Mouse (Mus musculus) lung, embryonic 14.5 days (tissue): ENCODE measurements around the gene Slc35d3. TPM values are rescaled to one million over a fixed set of nuclear protein-coding genes. Genes with fewer than 3 reads are reported as not detected.

Experiments
- ATAC-seq: fragments of 200-750 bp; cut with Nextera tagmentation; 2 replicates; pipeline ENCODE4 v1.8.0; 2017; ENCODE audit warnings: mild to moderate bottlenecking, moderate TSS enrichment, moderate library complexity; ENCODE audit not compliant: insufficient read depth
- DNase-seq: peaks from one replicate; pipeline ENCODE4 v3.0.0-alpha.2; 2015
- H3K27ac ChIP-seq: fragments of 300-500 bp; sonication (generic); 2 replicates; pipeline ENCODE4 v1.5.1; 2014; ENCODE audit warnings: low read depth, mild to moderate bottlenecking, moderate library complexity
- H3K27me3 ChIP-seq: fragments of 300-500 bp; sonication (generic); 2 replicates; pipeline ENCODE4 v1.6.1; 2014; ENCODE audit warnings: low read length, control low read depth; ENCODE audit not compliant: insufficient read depth
- H3K36me3 ChIP-seq: fragments of 300-500 bp; sonication (generic); 2 replicates; pipeline ENCODE4 v1.6.1; 2014; ENCODE audit warnings: control low read depth; ENCODE audit not compliant: insufficient read depth
- H3K4me1 ChIP-seq: fragments of 300-500 bp; sonication (generic); 2 replicates; pipeline ENCODE4 v1.6.1; 2014; ENCODE audit warnings: antibody characterized with exemption, control low read depth; ENCODE audit not compliant: insufficient read depth
- H3K4me2 ChIP-seq: fragments of 300-500 bp; sonication (generic); 2 replicates; pipeline ENCODE4 v1.6.1; 2014; ENCODE audit warnings: mild to moderate bottlenecking
- H3K4me3 ChIP-seq: fragments of 300-500 bp; sonication (generic); 2 replicates; pipeline ENCODE4 v1.5.1; 2014; ENCODE audit warnings: low read depth, low read length
- H3K9ac ChIP-seq: fragments of 300-500 bp; sonication (generic); 2 replicates; pipeline ENCODE4 v1.6.1; 2014
- H3K9me3 ChIP-seq: fragments of 300-500 bp; sonication (generic); 2 replicates; pipeline ENCODE4 v1.6.1; 2016; ENCODE audit warnings: low read depth, low read length, control low read depth
- CTCF ChIP-seq: IDR thresholded peaks from 2 replicates; pipeline ENCODE4 v1.5.1; 2016; ENCODE audit warnings: antibody characterized with exemption, low read depth
- WGBS: fragments of 180-500 bp; shearing (Covaris S2); extraction: QIAGEN DNeasy Blood & Tissue Kit; methylation state at CpG from one replicate; pipeline ENCODE4 v1.1.7; 2014; 5-methylcytosine and 5-hydroxymethylcytosine counted together
- polyA plus RNA-seq: library from polyadenylated mRNA; unstranded; fragments of >200 nt; fragmentation: Nextera tagmentation; extraction: Ambion mirVana; gene quantifications from 2 replicates; pipeline ENCODE4 v1.2.1, GENCODE M21; 2014

Slc35d3 gene
- polyA plus RNA-seq, 1 experiment from 2014 or later: 0.89 TPM

- no peak overlapping the region for H3K27ac ChIP-seq
- no peaks in the 10 kb centered on the region for H3K36me3 ChIP-seq
- ATAC-seq (no peak), DNase-seq (no peak)
- H3K4me3 ChIP-seq: no peak overlapping the region
- no peak for TF ChIP-seq CTCF
- 58% methylated on average over 4 of the region's 4 CpGs for WGBS
- H3K27me3 ChIP-seq: no peaks in the 10 kb centered on the region
- no peak overlapping the region for H3K4me2 ChIP-seq
- H3K9me3 ChIP-seq: no peaks in the 10 kb centered on the region
- no peak overlapping the region for H3K9ac ChIP-seq
- no peaks in the 10 kb centered on the region for H3K4me1 ChIP-seq
Observed at GRCm38 (mm10) chr10:19884409-19884808, 33.1 kb upstream of the Slc35d3 start.

DNA sequence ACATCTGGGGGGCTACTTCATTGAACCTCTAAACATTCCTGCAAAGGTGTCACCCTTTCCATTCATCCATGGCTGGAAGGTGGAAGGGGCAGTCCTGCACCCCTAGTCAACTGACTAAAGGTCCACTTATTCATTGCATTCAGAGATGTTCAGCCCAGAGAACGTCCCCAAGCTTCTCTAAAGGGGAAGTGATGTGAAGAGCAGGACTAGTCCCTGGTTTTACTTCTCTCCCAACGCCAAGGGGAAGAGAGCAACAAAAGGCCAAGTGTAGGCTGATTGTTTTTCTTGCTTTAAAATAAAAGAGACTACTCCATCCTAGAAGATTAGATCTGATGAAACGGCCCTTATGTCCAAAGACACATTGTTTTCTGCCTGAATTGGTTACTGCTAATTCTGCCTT is 29.2 kb upstream of the Slc35d3 start:
- Histone ChIP-seq H3K9ac (no peak overlapping the region), H3K4me1 (no peaks in the 10 kb centered on the region), H3K27ac (no peak overlapping the region), H3K9me3 (no peaks in the 10 kb centered on the region), H3K4me3 (no peak overlapping the region), H3K27me3 (no peaks in the 10 kb centered on the region), H3K4me2 (no peak overlapping the region), H3K36me3 (no peaks in the 10 kb centered on the region)
- ATAC-seq (no peak), DNase-seq (no peak)
- 76% methylated on average over 3 of the region's 3 CpGs for WGBS
- no peak for TF ChIP-seq CTCF

DNA sequence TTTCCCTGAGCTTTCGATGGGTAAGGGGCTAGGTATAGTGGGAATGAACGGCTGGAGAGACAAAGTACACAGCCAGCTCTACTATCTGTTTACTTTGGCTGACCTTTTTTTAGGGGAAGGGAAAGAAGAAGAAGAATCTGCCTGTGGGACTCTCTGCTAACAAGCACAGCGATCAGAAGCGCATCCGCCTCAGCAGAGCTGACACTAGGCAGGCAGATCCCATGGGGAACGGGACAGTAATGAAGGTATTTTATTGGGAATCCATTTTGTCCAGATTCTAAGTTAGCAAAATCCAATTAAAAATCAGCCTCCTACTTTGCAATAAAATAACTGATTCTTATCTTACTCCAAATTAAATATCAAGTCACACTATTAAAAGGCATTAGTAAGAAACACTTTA is 27.9 kb upstream of the Slc35d3 start:
- DNase-seq (no peak), ATAC-seq (no peak)
- H3K4me2 ChIP-seq: no peak overlapping the region
- TF ChIP-seq CTCF: no peak
- H3K9ac ChIP-seq: no peak overlapping the region
- H3K27me3 ChIP-seq: no peaks in the 10 kb centered on the region
- no peak overlapping the region for H3K4me3 ChIP-seq
- H3K36me3 ChIP-seq: no peaks in the 10 kb centered on the region
- H3K4me1 ChIP-seq: no peaks in the 10 kb centered on the region
- 48% methylated on average over 6 of the region's 6 CpGs for WGBS
- H3K9me3 ChIP-seq: no peaks in the 10 kb centered on the region
- no peak overlapping the region for H3K27ac ChIP-seq

GRCm38 (mm10) chr10:19877679-19878078 is 26.4 kb upstream of the Slc35d3 start:
- no peaks in the 10 kb centered on the region for H3K9me3 ChIP-seq
- H3K4me3 ChIP-seq: no peak overlapping the region
- H3K27ac ChIP-seq: no peak overlapping the region
- H3K27me3 ChIP-seq: no peaks in the 10 kb centered on the region
- ATAC-seq (no peak), DNase-seq (no peak)
- no peak overlapping the region for H3K9ac ChIP-seq
- WGBS: 82% methylated on average over 9 of the region's 9 CpGs
- H3K36me3 ChIP-seq: no peaks in the 10 kb centered on the region
- no peaks in the 10 kb centered on the region for H3K4me1 ChIP-seq
- H3K4me2 ChIP-seq: no peak overlapping the region
- TF ChIP-seq CTCF: no peak

DNA sequence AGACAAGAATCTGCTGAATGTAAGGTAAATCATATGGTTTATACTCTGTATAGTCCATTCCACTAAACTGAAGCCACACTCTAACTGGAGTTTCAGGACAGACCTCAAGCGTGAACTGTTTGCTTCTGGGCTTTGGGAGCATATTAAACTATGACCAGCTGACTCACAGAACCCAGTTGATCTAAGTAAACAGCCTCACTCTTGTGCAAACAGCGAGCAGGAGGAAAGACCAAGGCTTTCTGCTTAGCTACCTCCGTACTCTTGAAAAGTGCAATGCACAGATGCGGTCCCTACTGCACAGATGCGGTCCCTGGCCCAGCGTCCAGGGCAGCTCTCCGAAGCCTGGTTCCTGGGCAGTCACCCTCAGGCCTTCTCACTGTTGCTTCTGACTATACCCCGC is 26.0 kb upstream of the Slc35d3 start:
- Histone ChIP-seq H3K27me3 (no peaks in the 10 kb centered on the region), H3K27ac (no peak overlapping the region), H3K4me1 (no peaks in the 10 kb centered on the region), H3K36me3 (no peaks in the 10 kb centered on the region), H3K9ac (no peak overlapping the region), H3K4me2 (no peak overlapping the region), H3K9me3 (no peaks in the 10 kb centered on the region), H3K4me3 (no peak overlapping the region)
- DNase-seq (no peak), ATAC-seq (peak; percentile 31; the same call in 1 of the 2 replicates)
- TF ChIP-seq CTCF: no peak
- 69% methylated on average over 8 of the region's 8 CpGs for WGBS

- Histone ChIP-seq H3K9me3 (no peaks in the 10 kb centered on the region), H3K9ac (no peak overlapping the region), H3K4me3 (no peak overlapping the region), H3K27ac (no peak overlapping the region), H3K4me2 (no peak overlapping the region), H3K36me3 (no peaks in the 10 kb centered on the region), H3K4me1 (no peaks in the 10 kb centered on the region), H3K27me3 (no peaks in the 10 kb centered on the region)
- WGBS: 75% methylated on average over 7 of the region's 7 CpGs
- DNase-seq: no peak
- no peak for ATAC-seq
- no peak for TF ChIP-seq CTCF
Observed at GRCm38 (mm10) chr10:19876669-19877068, 25.4 kb upstream of the Slc35d3 start.

DNA sequence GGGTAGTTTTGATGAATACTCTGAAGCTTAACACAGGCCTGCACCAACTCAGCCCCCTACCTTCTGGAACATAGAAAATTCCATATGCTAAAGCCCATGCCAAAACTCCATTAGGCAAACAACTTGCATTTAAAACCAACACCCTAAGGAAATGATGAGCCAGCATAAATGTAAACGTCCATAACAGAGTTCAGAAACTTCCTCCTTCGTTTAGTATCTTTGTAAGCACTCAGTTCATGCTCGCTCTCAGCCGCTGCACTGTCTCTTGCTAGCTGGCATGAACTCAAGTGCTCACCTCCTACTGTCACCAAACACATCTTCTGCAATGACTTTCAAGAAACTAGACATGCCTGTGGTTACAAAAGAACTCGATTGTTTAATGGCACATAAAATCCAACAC is 24.1 kb upstream of the Slc35d3 start:
- TF ChIP-seq CTCF: no peak
- no peak overlapping the region for H3K4me2 ChIP-seq
- DNase-seq (no peak), ATAC-seq (no peak)
- H3K27me3 ChIP-seq: no peaks in the 10 kb centered on the region
- 71% methylated on average over 5 of the region's 5 CpGs for WGBS
- H3K9me3 ChIP-seq: no peaks in the 10 kb centered on the region
- no peaks in the 10 kb centered on the region for H3K36me3 ChIP-seq
- H3K9ac ChIP-seq: no peak overlapping the region
- H3K27ac ChIP-seq: no peak overlapping the region
- H3K4me3 ChIP-seq: no peak overlapping the region
- H3K4me1 ChIP-seq: no peaks in the 10 kb centered on the region

DNA sequence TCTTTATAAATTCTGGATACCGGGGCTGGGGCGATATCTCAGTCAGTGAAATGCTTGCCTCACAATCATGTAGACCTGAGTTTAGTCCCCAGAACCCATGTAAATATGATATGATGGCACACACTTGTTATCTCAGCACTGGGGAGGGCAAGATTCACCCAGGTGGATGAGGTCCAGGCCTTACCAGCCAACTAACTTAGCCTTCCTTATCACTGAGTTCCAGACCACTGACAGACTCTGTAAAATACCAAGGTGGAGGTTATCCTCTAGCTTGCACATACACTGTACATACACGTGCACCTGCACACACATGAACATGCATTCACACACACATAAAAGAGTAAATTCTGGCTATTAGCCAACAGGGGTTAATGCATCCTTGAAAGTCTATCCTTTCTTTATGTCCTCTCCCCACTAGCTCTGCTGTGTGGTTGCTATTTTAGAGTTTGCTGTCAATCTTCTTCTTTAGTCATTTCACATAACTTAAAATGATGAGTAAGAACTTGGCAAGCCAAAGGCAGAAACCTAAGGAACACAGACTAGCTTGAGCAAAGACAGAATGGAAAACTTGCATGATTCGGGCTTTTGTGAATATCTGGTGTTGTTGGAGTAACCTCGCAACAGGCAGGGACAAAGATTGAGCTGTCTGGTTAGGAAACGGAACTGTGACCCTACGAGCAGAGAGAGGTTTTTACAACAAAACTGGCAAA is 4.5 kb upstream of the Slc35d3 start:
- H3K4me2 ChIP-seq: no peak overlapping the region
- H3K27ac ChIP-seq: no peak overlapping the region
- no peak overlapping the region for H3K9ac ChIP-seq
- H3K27me3 ChIP-seq: peaks cover 28% of the 10 kb centered on the region
- no peak for ATAC-seq
- WGBS: 88% methylated on average over 7 of the region's 7 CpGs
- H3K4me3 ChIP-seq: no peak overlapping the region
- no peaks in the 10 kb centered on the region for H3K4me1 ChIP-seq
- TF ChIP-seq CTCF: no peak
- no peaks in the 10 kb centered on the region for H3K9me3 ChIP-seq
- H3K36me3 ChIP-seq: no peaks in the 10 kb centered on the region
- DNase-seq: no peak
